Mouse (Mus musculus): ENCODE measurements around the gene Phf3.

The Phf3 gene

DNA sequence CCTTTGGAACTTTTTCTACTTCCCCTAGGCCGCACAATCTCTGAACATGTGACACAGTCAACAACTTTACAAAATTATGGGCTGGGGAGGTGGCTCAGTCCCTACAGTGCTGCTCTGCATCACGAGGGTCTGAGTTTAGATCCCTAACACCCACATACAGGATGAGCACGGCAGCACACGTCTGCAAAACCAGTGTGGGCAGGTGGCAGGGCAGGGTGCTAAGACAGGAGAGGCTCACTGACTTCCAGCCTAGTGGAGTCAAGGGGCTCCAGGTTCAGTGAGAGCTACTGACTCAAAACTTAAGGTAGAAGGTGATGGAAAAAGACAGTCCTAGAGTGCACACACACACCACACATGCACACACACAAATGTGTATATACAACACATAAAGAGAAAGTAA is 40.9 kb downstream of the Phf3 start:
- in situ Hi-C loops (cut with MboI, MseI) = no loop called here

DNA sequence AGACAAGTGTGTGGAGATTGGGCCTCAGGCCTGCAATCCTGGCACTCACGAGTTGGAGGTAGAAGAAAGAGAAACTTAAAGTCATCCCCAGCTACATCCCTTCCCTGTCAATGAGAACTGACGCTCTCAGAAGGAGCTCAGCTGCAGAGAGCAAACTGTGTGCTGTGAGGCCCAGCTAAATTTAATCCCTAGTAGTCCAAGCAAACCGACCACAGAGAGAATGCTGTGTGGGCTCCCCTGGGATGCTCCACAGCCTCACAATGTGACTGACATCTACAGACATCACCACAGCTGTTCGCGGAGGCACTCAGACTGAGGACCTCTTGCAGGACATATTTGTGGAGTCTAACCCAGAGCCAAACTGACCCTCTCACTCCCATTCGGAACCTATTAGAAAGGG is 54.3 kb downstream of the Phf3 start:
- in situ Hi-C loops (cut with MboI, MseI) = no loop called here

DNA sequence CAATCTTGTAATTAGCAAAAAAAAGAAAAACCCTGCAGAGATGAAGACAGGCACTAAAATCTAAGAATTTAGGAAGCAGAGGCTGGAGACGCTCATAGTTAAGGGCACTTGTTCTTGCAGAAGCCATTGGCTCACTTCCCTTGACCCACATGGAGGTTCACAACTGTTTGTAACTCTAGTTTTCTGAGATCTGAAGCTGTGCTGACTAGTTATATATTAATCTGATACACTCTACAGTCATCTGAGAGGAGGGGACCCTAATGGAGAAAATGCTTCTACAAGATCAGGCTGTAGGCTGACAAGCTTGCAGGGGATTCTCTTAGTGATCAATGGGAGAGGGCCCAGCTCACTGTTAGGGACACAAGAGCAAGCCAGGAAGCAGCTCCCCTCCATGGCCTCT is 58.1 kb downstream of the Phf3 start:
- in situ Hi-C loops (cut with MboI, MseI) = no loop called here

DNA sequence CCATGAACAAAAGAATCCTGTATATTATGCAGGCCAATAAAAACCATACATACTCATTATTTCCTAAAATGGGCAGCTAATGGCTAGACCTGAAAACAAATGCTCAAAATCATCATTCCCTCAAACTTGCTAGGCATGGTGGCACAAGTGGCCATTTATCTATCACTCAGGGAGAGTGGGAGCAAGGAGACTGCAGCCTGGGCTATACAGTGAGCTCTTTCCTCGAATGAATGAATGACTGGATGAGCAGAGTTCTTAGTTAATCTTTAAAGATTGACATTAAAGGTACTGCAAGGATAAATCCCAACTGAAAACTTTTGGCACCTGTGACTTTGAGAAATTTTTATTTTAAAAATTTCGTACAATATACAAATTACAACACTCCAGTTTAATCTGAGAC is 58.7 kb downstream of the Phf3 start:
- in situ Hi-C loops (cut with MboI, MseI) = no loop called here

DNA sequence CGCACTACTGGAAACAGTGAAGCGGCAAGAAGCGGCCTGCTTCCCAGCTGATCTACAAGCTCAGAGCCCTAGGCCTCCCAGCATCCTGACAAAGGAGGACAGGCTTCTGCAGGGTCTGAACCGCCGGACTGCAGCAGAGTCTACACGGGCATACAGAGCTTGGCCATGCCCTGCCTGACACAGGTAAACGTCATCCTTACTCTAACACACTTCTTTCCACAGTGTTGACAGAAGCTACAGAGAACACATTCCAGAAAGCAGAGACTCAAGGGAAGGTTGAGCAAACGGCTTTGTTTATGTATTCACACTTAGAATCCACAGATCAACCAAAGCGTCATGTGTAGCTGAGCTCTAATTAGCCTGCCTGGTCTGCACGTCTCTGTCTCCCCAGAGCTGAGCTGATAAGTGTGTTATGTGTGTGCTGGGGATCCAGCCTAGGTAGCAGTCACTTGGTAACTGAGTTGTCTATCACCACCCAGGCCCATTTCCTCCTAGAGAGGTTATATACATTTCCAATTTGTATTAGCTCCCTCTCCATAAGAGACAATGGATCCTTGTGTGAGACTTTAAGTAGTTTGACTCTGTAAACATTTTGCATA is 65.5 kb downstream of the Phf3 start:
- in situ Hi-C loops (cut with MboI, MseI) = loop anchor here (10.0 kb wide), 1 partner anchor 127 kb away; no protein-coding TSS in a partner anchor

DNA sequence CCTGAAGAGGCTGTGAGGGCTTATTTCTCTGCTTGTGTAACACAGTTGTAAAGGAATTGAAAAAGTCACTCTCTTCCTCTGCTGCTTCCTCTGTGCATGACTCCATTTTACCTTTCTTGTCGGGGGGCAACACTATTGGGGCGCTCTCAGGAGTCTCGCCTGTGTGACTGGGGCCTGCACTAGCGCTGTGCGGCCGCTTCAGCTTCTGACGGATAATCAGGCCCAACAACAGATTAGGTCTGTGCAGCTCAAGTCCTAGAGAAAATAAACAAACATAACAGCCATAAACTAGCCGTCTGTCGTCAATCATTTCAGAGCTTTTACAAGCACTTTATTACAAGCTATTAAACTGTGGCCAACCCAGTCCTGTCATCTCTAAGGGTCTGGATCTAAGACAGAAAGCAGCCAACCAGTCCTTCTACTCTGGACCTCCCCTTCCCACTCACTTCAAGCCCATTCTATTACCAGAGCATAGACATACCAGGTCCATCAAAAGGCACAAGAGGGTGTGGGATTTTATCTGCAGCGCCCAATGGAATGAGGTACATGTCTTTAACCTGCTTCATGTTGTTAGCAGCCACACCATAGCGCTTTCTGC is 67.9 kb downstream of the Phf3 start:
- in situ Hi-C loops (cut with MboI, MseI) = loop anchor here (10.0 kb wide), 1 partner anchor 129 kb away; no protein-coding TSS in a partner anchor

DNA sequence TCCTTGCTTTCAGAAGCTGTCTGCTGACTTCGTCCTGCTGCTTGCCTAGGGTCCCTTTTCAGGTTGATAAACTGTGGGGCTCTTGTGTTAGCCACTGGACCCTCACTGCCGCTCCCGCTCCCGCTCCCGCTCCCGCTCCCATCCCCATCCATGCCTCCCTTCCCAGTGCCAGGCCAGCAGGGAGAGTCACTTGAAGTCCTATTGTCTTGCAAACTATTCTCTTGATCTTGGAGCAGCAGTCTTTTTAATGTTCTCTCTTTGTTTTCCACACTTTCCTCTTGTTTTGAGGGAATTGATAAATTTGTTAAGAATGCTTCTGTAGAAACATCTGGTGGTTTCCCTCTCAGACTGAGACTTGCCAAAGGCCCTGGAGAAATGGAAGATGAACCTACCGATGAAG is 68.8 kb downstream of the Phf3 start:
- in situ Hi-C loops (cut with MboI, MseI) = loop anchor here (10.0 kb wide), 1 partner anchor 130 kb away; no protein-coding TSS in a partner anchor

DNA sequence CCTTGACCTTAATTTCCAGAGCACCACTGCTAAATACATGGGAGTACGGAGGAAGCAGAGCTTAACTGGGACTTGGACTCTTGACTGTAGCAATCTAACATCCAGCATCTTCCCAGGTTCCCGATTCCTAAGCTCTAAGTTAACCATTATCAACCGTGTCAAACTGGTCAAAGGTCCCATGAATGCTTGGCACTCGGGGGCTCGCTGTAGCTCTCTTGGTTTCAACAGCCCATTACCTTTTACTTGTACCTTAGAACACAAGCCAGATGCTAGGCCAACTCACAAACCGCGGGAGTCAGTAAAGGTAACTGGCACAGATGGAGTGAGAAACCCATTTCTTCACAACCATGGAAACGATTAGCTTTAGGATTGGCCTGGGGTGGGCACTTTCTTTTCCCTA is 71.8 kb downstream of the Phf3 start:
- in situ Hi-C loops (cut with MboI, MseI) = loop anchor here (10.0 kb wide), 1 partner anchor 133 kb away; no protein-coding TSS in a partner anchor

DNA sequence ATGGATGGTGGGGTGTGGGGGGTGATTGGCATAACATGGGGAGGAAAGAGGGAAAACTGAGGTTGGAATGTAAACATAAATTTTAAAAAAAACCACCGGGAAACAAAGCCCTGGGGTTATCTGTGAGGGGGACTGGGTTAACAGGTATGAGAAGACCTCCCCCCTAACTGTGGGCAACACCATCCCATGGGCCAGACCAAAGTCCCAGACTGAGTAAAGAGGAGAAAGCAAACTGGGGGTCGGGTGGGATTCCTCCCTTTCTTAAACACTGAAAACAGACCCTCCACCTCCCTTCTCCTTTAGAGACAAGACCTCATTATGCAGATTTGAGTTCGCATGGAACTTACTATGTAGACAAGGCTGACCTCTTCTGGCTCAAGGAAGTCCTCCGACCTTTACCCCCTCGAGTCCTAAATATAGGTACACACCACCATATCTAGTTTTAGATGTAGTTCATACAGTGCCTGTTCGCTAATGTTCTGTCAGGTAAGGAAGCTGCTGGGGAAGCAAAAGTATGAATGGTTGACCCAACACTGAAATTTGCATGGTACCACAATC is 74.4 kb downstream of the Phf3 start:
- in situ Hi-C loops (cut with MboI, MseI) = loop anchor here (10.0 kb wide), 1 partner anchor 155 kb away; no protein-coding TSS in a partner anchor

DNA sequence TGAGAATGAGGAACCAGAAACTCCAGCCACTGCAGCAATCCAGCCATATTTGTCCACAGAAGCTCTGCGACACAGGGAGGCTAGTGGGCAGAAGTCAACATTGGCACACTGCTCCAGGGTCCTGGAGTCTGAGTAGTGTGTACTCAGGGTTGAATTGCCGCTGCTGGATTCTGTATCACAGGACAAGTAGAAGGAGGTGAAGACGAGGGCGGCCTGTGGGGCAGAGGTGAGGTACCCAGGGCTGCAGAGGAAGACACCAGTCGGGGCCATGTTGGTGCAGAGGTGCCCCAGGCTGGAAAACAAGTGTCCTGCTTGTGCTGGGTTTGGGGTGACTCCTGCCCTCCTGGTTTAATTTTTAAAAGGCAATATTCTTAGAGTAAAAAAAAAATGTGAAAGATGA is 79.1 kb downstream of the Phf3 start:
- in situ Hi-C loops (cut with MboI, MseI) = loop anchor here (10.0 kb wide), 1 partner anchor 160 kb away; no protein-coding TSS in a partner anchor

DNA sequence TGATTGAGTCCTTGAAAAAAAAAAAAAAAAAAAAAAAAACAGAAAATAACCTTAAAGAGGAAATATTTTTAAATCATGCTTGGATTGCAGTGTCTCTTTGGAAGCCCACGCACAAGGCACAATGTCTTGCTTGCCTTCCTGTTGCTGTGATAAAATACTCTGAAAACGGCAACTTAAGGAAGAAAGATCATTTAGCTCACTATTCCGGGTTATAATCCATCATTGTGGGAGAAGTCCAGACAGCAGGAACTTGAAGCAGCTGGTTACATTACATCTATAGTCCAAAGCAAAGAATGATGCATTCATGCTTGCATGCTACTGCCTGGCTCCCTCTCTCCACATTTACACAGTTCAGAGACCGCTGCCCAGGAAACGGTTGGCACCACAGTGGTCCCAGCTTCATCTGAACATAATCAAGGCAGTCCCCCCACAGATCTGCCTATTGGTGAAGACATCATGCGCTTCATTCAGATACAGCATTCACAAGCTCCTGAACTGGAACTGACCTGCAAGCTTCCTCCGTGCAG is 80.3 kb downstream of the Phf3 start:
- in situ Hi-C loops (cut with MboI, MseI) = loop anchor here (10.0 kb wide), 1 partner anchor 161 kb away; no protein-coding TSS in a partner anchor

DNA sequence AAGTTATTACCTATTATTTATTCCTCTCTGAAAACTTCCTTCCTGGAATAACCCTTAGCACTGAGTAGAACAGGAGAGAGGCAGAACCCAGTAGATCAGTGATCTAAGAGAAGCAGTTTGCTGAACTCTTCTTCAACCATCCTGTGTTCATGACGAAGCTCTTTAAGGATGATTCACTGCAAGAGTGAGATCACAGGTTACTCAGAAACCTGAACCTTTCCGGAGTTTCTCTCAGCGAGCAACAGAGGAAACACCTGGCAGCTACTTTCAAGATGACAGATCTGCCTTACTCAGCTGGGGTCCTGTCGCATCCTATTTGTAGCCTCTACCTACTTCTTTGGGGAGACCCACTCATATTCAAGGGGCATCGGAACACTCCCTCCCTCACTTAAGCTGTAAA is 80.8 kb downstream of the Phf3 start:
- in situ Hi-C loops (cut with MboI, MseI) = loop anchor here (10.0 kb wide), 1 partner anchor 162 kb away; no protein-coding TSS in a partner anchor

DNA sequence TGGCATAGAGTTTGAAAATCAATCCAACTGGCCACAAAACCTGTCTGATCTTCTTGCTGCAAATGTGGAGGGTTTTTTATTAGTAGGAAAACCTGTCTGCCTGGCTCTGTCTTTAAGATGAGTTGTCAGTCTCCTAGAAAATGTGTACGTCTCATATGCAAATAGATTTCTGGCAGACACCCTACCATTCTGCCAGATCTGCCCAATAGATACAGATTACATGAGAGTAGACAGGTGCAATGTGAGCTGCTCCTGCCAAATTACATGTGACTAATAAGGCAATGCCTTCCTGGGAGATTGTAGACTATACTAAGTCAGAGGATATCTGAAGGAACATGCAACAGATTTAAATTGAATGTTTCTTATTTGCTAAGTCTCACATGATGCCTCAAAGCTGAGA is 83.5 kb downstream of the Phf3 start:
- in situ Hi-C loops (cut with MboI, MseI) = loop anchor here (10.0 kb wide), 1 partner anchor 165 kb away; no protein-coding TSS in a partner anchor

DNA sequence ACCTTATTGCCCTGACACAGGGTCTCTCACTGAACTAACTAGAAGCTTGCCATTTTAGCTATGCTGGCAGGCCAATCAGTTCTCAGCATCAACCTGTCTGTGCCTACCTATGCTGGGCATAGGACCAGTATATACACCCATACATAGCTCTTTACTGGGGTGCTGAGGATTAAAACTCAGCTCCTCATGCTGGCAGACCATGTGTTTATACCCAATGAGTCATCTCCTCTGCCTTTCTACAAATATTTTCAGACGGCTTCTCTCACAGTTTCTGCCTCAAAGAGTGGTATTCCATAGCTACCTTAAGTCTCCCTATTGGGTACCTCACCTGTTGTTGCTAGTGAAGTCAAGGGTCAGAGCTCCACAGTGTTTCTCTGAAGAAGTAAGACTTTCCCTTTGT is 84.0 kb downstream of the Phf3 start:
- in situ Hi-C loops (cut with MboI, MseI) = loop anchor here (10.0 kb wide), 1 partner anchor 165 kb away; no protein-coding TSS in a partner anchor

DNA sequence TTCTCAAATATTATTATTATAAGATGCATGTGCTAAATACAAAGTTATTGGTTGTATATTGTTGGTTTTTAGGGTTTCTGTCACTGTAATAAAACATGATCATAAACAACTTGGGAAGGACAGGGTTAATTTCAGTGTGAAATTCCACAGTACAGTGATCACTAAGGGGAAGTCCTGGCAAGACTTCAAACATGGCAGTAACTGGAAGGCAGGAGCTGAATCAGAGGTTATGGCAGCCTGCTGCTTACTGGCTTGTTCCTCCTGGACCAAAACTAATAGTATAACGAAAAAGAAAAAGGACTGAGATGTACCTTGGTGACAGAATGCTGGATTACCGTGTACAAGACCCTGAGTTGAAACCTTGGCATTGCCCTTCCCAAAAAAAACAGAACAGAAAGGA is 84.7 kb downstream of the Phf3 start:
- in situ Hi-C loops (cut with MboI, MseI) = no loop called here

DNA sequence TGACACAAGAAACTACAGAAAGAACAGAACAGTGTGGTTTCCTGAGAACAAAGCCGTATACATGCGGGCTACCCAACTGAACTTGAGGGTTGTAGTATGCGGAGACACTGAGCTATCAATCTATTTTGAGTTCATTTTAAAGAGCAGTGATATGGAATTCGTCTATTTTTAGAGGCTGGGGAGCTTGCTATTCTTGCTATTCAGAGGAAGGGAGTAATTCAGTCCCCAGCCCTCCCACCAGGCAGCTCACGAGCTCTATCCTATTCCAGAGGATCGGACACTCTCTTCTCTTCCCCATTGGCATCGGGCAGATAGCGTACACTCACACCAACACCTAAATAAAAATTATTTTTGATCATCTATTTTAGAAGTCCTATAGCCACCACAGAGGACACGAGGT is 87.1 kb downstream of the Phf3 start:
- in situ Hi-C loops (cut with MboI, MseI) = no loop called here

DNA sequence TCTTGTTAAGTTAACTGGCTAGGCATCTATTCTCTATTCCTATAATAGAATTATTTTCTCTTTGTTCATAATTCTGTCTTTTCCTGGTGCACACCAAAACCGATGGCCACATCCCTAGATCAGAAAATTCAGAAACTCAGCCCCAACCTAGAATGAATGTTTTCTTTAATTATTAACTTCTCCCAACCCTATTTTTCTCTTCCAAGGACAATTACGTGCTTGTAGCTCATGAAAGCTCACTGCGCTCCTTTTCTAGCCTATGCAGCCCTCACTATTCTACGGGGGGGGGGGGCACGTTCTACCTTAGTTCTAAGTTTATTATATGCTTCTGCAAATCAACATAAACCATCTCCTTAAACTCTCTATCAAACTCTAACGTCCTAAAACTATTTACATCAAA is 90.0 kb downstream of the Phf3 start:
- in situ Hi-C loops (cut with MboI, MseI) = no loop called here

DNA sequence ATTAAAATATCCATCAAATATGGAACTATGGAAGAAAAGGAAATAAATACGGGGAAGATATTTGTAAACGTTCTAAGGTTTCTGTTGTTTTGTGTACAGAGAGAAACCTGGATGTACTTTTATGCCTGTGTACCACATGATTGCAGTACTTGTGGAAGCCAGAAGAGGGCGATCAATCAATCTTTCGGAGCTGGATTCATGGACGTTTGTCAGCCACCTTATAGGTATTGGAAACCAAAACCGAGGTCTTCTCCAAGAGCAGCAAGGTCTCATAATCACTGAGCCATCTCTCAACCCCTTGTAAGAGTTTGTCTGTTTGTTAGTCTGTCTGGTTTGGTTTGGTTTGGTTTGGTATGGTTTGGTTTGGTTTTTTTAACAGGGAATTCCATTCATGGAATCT is 93.4 kb downstream of the Phf3 start:
- in situ Hi-C loops (cut with MboI, MseI) = no loop called here

DNA sequence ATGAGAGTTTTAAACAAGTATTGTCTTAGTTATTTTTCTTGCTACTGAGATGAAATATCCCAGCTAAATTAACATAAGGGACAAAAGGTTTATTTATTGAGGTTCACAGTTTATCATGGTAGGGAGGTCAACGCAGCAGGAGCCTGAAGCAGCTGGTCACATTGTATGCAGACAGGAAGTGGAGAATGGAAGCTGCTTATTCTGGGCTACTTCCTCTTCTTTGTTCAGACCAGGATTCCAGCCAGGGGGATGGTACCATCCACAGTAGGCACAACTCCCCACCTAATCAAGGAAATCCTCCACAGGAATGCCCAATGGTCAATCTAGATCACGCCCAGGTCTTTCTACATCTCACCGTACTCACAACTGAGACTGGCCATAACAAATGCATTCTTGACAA is 94.2 kb downstream of the Phf3 start:
- in situ Hi-C loops (cut with MboI, MseI) = no loop called here

DNA sequence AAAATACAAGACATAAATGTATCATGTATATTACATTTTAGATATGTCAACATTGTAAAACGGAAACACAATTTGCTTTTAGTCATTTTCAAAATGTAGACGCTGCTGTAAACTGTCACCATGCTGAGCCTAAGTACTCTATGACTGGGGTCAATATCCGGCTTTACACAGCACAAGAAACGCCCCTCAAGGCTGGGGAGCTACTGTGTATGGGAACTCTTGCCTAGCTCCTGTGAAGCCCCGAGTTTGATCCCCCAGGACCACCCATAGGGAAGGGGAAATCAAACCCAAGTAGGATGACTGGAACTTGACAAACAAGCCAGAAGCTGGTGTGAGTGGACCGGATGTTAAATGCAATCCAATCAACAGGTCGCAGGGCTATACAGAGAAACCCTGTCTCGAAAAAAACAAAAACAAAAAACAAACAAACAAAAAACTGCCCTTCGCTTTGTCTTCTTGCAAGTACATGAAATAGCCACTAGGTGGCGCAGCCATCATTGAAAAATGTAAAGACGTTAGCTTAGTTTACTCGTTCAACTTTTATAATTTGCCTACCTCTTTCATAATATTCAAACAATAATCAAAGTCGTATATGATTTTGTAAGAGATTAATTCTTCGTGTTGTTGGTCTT is 95.2 kb downstream of the Phf3 start:
- in situ Hi-C loops (cut with MboI, MseI) = no loop called here

DNA sequence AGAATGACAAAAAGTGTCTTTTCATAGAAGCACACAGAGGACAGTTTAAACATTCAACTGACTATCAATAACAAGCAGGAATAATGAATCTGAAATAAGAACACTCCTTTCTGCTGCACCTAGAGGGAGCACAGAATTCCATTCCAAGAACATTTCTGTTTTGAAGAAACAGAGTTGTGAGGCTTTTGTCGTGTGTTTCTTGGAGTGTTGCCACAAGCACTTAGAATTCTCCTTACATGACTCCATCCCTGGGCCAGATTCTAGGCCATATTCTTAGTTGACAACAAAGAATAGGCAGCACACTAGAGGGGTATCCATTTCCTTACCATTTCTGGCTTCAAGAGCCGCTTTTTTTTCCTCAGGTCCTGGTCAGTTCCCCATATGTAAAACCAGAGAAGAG is 97.5 kb downstream of the Phf3 start:
- in situ Hi-C loops (cut with MboI, MseI) = no loop called here

DNA sequence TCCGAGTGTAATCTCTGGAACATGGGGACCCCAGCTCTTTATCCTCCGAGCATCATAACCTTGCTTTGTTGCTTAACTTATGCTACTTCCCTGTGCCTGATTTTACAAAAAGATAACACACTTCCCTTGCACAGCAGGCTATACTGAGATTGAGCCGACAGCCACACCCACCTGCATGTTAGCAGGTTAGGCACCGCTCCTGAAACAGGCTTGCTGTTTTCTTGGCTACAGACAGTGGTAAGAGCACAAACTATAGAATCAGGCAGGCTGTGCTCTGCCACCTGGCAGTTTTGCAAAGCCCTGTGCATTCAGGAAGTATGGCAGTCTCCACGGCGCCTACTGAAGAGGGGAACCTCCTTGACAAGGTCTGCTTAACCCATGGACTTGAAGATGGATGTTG is 100.1 kb downstream of the Phf3 start:
- in situ Hi-C loops (cut with MboI, MseI) = loop anchor here (5.0 kb wide), 1 partner anchor 379 kb away; no protein-coding TSS in a partner anchor

Measured in T-helper 1 cell (primary cell).